Mouse (Mus musculus) megakaryocyte, adult 5-6 weeks (primary cell): ENCODE data around the gene Rasd2. TPM values are rescaled to one million over a fixed set of nuclear protein-coding genes. Genes with fewer than 3 reads are reported as not detected.

Source experiments
- ATAC-seq: 2 replicates; pipeline ENCODE4 v1.8.0; 2016; ENCODE audit warnings: mild to moderate bottlenecking, inconsistent platforms; ENCODE audit not compliant: poor library complexity, severe bottlenecking
- total RNA-seq, 2 experiments: library from RNA; stranded (forward) in 1 of 2; stranded (reverse) in 1 of 2; fragments of 153-499, 151-499 nt in 1 of 2; fragments of 221-1000, 200-1000 nt in 1 of 2; gene quantifications; 2 replicates each; pipeline versions ENCODE4 v1.2.3 to v1.2.4; 2015 to 2017

Gene Rasd2
- total RNA-seq, 2 experiments from 2014 or later: 0.18 TPM; not detected in 1

- no peak for ATAC-seq
These were observed 6.4 kb downstream of the Rasd2 start for GRCm38 (mm10) chr8:75219877-75220738.

DNA sequence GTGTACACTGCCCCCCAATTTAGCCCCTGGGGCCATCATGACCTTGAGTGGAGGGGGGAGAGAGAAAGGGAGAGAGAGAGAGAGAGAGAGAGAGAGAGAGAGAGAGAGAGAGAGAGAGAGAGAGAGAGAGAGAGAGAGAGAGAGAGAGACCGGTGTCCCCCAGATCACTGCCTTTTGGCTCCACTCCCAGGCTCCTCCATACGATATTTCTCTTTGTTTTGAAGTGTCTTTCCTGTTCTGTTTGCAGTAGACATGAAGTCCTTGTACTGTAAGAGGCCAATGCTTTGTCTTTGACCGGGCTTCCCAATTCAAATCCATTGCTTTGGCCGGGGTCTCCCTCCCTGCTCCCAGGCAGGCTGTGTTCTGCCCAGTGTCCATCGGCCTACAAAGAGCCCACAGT is 8.9 kb downstream of the Rasd2 start:
- no peak for ATAC-seq

DNA sequence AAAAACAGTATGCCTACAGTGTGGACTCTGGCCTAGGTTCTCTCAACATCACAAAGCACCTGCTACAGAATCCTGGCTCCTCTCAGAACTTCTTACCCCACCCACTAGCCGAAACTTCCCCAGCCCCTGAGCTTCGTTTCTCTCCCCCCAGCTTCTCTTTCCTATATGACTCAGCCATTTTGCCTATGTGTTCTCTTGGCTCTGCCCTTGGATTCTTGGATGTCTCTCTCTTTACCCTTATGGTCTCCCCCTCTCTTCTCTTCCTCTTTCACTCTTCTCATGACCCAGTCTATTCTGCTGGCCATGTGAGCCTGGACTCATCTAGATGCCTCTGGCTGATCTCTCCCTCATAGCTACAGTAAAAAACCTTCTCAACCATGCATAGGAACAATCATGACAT is 13.0 kb downstream of the Rasd2 start:
- no peak for ATAC-seq

DNA sequence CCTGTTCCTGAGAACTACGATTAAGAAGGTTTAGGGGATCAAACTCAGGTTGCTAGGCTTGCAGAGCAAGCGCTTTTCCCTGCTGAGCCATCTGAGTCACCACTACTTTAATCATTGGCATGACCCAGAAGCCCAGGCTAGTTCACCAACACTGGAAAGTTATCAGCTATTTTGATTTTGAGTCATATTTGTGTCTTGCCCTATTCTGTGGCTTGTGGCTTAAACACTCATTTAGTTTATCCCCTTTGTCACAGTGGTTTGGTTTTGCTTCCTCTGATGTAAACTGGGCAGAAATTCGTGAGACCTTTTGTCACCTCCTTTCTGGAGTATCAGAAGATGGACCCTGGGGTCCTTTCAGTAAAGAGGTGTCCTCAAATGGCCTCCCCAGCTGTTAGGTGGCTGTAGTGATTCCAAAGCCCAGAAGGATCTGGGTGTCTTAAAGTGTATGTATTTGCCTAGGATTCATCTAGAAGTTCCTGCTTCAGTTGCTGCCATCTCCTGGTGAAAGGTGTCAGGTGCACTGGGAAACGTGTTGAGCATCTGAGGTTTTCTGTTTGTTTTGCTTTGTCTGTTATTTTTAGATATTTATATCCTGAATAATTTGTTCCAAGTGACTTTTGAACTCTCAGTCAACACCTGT is 20.3 kb downstream of the Rasd2 start:
- ATAC-seq: no peak

- ATAC-seq: no peak
These were observed 33.6 kb downstream of the Rasd2 start for GRCm38 (mm10) chr8:75247331-75247730.

DNA sequence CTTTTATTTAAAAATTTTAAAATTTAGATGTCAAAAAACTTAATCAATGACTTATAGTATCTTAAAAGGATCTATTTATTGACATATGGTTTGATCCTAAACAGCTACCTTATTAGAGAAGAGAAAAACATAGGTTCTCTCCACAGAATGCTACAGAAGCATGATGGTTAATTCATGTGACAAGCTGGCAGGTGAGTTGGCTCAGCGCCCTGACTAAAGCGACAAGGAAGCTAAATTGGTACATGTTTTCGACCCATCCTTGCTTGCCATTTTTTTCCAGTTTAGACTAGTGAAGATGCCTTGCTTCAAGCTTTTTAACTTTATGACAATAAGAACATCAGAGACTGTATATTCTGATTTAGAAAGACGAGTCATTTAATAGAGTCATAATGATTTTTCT is 35.4 kb downstream of the Rasd2 start:
- no peak for ATAC-seq

DNA sequence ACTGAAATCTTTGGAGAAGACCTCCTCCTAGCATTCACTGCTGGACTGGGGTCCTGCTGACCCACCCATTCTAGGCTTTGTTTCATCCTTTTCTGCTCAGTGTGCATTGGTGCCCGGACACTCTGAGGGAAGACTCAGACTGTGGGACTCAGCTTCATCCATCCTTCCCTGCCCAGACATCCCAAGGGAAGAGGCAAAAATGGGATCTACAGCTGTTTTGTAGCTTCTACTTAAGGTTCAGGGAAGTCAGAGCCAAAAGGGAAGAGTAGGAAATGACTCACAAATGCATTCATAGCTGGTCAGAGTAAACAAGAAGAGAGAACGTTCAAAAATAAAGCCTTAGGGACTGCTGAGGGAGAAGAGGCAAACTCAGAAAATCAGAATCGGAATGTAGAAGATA is 40.3 kb downstream of the Rasd2 start:
- ATAC-seq: no peak

- no peak for ATAC-seq
These were observed 41.9 kb downstream of the Rasd2 start for GRCm38 (mm10) chr8:75255635-75256034.

- peak; percentile 60 for ATAC-seq
These were observed 58.4 kb downstream of the Rasd2 start for GRCm38 (mm10) chr8:75272166-75272565.

Other genes starting within 250 kb of the Rasd2 start
- 24.4 and 28.4 TPM in 2 replicates for gene Hmgxb4, start 220.6 kb upstream of the Rasd2 start, total RNA-seq (2015)
- gene Hmgxb4, start 220.6 kb upstream of the Rasd2 start, total RNA-seq (2017): 77.8 and 95.8 TPM in 2 replicates
- 53.1 and 60.1 TPM in 2 replicates for gene Tom1, start 180.2 kb upstream of the Rasd2 start, total RNA-seq (2015)
- 46.6 and 60.7 TPM in 2 replicates for gene Tom1, start 180.2 kb upstream of the Rasd2 start, total RNA-seq (2017)
- 25.4 and 27.1 TPM in 2 replicates for gene Hmox1, start 120.3 kb upstream of the Rasd2 start, total RNA-seq (2015)
- 42.3 and 49.8 TPM in 2 replicates for gene Hmox1, start 120.3 kb upstream of the Rasd2 start, total RNA-seq (2017)
- 45.9 and 46.5 TPM in 2 replicates for gene Mcm5, start 104.4 kb upstream of the Rasd2 start, total RNA-seq (2015)
- 210 and 212 TPM in 2 replicates for gene Mcm5, start 104.4 kb upstream of the Rasd2 start, total RNA-seq (2017)
- gene Gm10358, start 192.6 kb downstream of the Rasd2 start, total RNA-seq (2015): 0.16 TPM in 1 of 2 replicates, not detected in the other
- 0.48 TPM in 1 of 2 replicates, not detected in the other for gene Gm10358, start 192.6 kb downstream of the Rasd2 start, total RNA-seq (2017)
- not detected in 2 replicates for gene Iqcm, start 234.8 kb downstream of the Rasd2 start, total RNA-seq (2015)
- gene Iqcm, start 234.8 kb downstream of the Rasd2 start, total RNA-seq (2017): not detected in 2 replicates